Mouse (Mus musculus) CH12.LX (cell line): ENCODE measurements around the gene Car5b. TPM values are rescaled to one million over a fixed set of nuclear protein-coding genes. Genes with fewer than 3 reads are reported as not detected.

Experiments
- DNase-seq: peaks from one replicate; pipeline ENCODE4 v3.0.0-alpha.2; 2013; ENCODE audit errors: extremely low read depth
- H3K27ac ChIP-seq: 2 replicates; pipeline ENCODE4 v1.5.1; 2012; ENCODE audit warnings: low read depth, mild to moderate bottlenecking, control low read depth, moderate library complexity; ENCODE audit not compliant: insufficient read depth
- H3K27me3 ChIP-seq: replicated peaks from 2 replicates; pipeline ENCODE3; 2012; ENCODE audit warnings: inconsistent platforms
- H3K36me3 ChIP-seq, 2 experiments: replicated peaks in 1 of 2; 2 replicates each; pipeline versions ENCODE3 to v1.6.1; 2012; ENCODE audit warnings: inconsistent platforms in 1 of 2, low read length in 1 of 2, mild to moderate bottlenecking in 1 of 2, mixed read lengths in 1 of 2, moderate library complexity in 1 of 2; ENCODE audit not compliant: control insufficient read depth in 1 of 2, insufficient read depth in 1 of 2
- H3K4me1 ChIP-seq, 2 experiments: 2 replicates each; pipeline ENCODE4 v1.6.1; 2012; ENCODE audit warnings: inconsistent platforms in 1 of 2, moderate library complexity in 1 of 2; ENCODE audit not compliant: insufficient read depth in 2 of 2, control insufficient read depth in 1 of 2
- H3K4me2 ChIP-seq: 2 replicates; pipeline ENCODE4 v1.6.1; 2012; ENCODE audit warnings: low read depth, mild to moderate bottlenecking, control low read depth; ENCODE audit not compliant: poor library complexity, insufficient read depth, severe bottlenecking
- H3K4me3 ChIP-seq, 3 experiments: fragments of 150-350 bp in 1 of 3; sonication (generic) in 1 of 3; replicated peaks in 1 of 3; 2 replicates each; pipeline versions ENCODE3 to v1.5.1; 2011 to 2012; ENCODE audit warnings: low read depth in 2 of 3, low read length in 2 of 3, mild to moderate bottlenecking in 2 of 3, moderate library complexity in 2 of 3, control low read depth in 1 of 3, improper control_type of control experiment in 1 of 3, inconsistent platforms in 1 of 3, mixed read lengths in 1 of 3; ENCODE audit not compliant: poor library complexity in 1 of 3
- H3K79me2 ChIP-seq: replicated peaks from 2 replicates; pipeline ENCODE4 v1.6.1; 2012; ENCODE audit warnings: mild to moderate bottlenecking, moderate library complexity; ENCODE audit not compliant: control insufficient read depth, poor library complexity, insufficient read depth, severe bottlenecking; ENCODE audit errors: extremely low read depth
- H3K9ac ChIP-seq: 2 replicates; pipeline ENCODE4 v1.6.1; 2012; ENCODE audit warnings: low read depth, mild to moderate bottlenecking, control low read depth, moderate library complexity; ENCODE audit not compliant: insufficient read depth
- H3K9me3 ChIP-seq: replicated peaks from 2 replicates; pipeline ENCODE3; 2012; ENCODE audit warnings: low read length, inconsistent platforms, mixed read lengths
- CHD2 ChIP-seq: IDR thresholded peaks from 2 replicates; pipeline ENCODE4 v1.6.1; 2011; ENCODE audit warnings: low read length, improper control_type of control experiment
- ELF1 ChIP-seq: IDR thresholded peaks from 2 replicates; pipeline ENCODE4 v1.6.1; 2014; ENCODE audit warnings: low read depth, mild to moderate bottlenecking, inconsistent platforms, low read length, improper control_type of control experiment
- ETS1 ChIP-seq: conservative IDR thresholded peaks from 2 replicates; pipeline ENCODE4 v1.6.1; 2012; ENCODE audit warnings: low read depth, mild to moderate bottlenecking, inconsistent platforms, low read length, improper control_type of control experiment, moderate library complexity
- HCFC1 ChIP-seq: IDR thresholded peaks from 2 replicates; pipeline ENCODE4 v1.6.1; 2012; ENCODE audit warnings: low read depth, mild to moderate bottlenecking, inconsistent platforms, low read length, improper control_type of control experiment
- KAT2A ChIP-seq: IDR thresholded peaks from 2 replicates; pipeline ENCODE4 v1.6.1; 2012; ENCODE audit warnings: low read length, improper control_type of control experiment, inconsistent platforms; ENCODE audit not compliant: insufficient replicate concordance
- MAFK ChIP-seq: IDR thresholded peaks from 2 replicates; pipeline ENCODE4 v1.6.1; 2011; ENCODE audit warnings: low read length, improper control_type of control experiment; ENCODE audit not compliant: insufficient replicate concordance
- MAZ ChIP-seq: IDR thresholded peaks from 2 replicates; pipeline ENCODE4 v1.6.1; 2012; ENCODE audit warnings: low read depth, mild to moderate bottlenecking, inconsistent platforms, low read length, improper control_type of control experiment, moderate library complexity
- MEF2A ChIP-seq: IDR thresholded peaks from 2 replicates; pipeline ENCODE4 v1.6.1; 2014; ENCODE audit warnings: low read depth, mild to moderate bottlenecking, inconsistent platforms, low read length, improper control_type of control experiment, borderline replicate concordance
- NELFE ChIP-seq: IDR thresholded peaks from 2 replicates; pipeline ENCODE4 v1.6.1; 2011; ENCODE audit warnings: low read depth, low read length, improper control_type of control experiment
- NRF1 ChIP-seq: IDR thresholded peaks from 2 replicates; pipeline ENCODE4 v1.6.1; 2014; ENCODE audit warnings: low read depth, mild to moderate bottlenecking, inconsistent platforms, low read length, improper control_type of control experiment, moderate library complexity
- RAD21 ChIP-seq: IDR thresholded peaks from 2 replicates; pipeline ENCODE4 v1.6.1; 2011; ENCODE audit warnings: low read depth, mild to moderate bottlenecking, low read length, improper control_type of control experiment, moderate library complexity
- RCOR1 ChIP-seq: conservative IDR thresholded peaks from 2 replicates; pipeline ENCODE4 v1.6.1; 2012; ENCODE audit warnings: low read depth, mild to moderate bottlenecking, inconsistent platforms, low read length, improper control_type of control experiment
- SMC3 ChIP-seq: IDR thresholded peaks from 2 replicates; pipeline ENCODE4 v1.6.1; 2011; ENCODE audit warnings: low read depth, low read length, improper control_type of control experiment
- UBTF ChIP-seq: IDR thresholded peaks from 2 replicates; pipeline ENCODE4 v1.6.1; 2012; ENCODE audit warnings: low read depth, mild to moderate bottlenecking, inconsistent platforms, low read length, improper control_type of control experiment, moderate library complexity
- USF1 ChIP-seq: IDR thresholded peaks from 2 replicates; pipeline ENCODE4 v1.6.1; 2014; ENCODE audit warnings: low read depth, mild to moderate bottlenecking, inconsistent platforms, low read length, improper control_type of control experiment
- USF2 ChIP-seq: conservative IDR thresholded peaks from 2 replicates; pipeline ENCODE4 v1.6.1; 2011; ENCODE audit warnings: low read depth, low read length, improper control_type of control experiment
- ZC3H11A ChIP-seq: IDR thresholded peaks from 2 replicates; pipeline ENCODE4 v1.6.1; 2012; ENCODE audit warnings: low read depth, mild to moderate bottlenecking, inconsistent platforms, low read length, improper control_type of control experiment
- ZKSCAN1 ChIP-seq: IDR thresholded peaks from 2 replicates; pipeline ENCODE4 v1.6.1; 2012; ENCODE audit warnings: low read depth, inconsistent platforms, low read length, improper control_type of control experiment, borderline replicate concordance
- dilution Hi-C: fragments of 300-500 bp; cut with MboI; formaldehyde crosslinking; loops from 2 replicates; pipeline ENCODE4 v1.14.3; 2020; ENCODE audit warnings: low sequenced_read_pairs; ENCODE audit not compliant: extremely low pct_unique_long_range_greater_than_20kb, extremely low pct_ligation_motif_present
- in situ Hi-C: fragments of 300-500 bp; cut with MboI; formaldehyde crosslinking; loops from 3 replicates; pipeline ENCODE4 v1.14.3; 2019; ENCODE audit warnings: low sequenced_read_pairs, low pct_ligation_motif_present, low pct_unique_long_range_greater_than_20kb, mixed read lengths
- polyA plus RNA-seq: library from polyadenylated mRNA; unstranded; fragments of >175 nt; gene quantifications from 2 replicates; pipeline ENCODE4 v1.2.1, GENCODE M21; 2012; ENCODE audit warnings: low read depth; ENCODE audit not compliant: insufficient read length
- total RNA-seq, 2 experiments: library from RNA; depleted of rRNA; stranded (reverse); fragments of 300-350 nt in 1 of 2; fragments of >200 nt in 1 of 2; gene quantifications; 2 replicates each; pipeline ENCODE4 v1.2.3; 2012 to 2014

The Car5b gene
- total and polyA plus RNA-seq, 3 experiments, result 0.13 TPM; not detected in 2

- Histone ChIP-seq H3K27ac (no peak overlapping the region), H3K4me3 (no peak overlapping the region), H3K9me3 (no peaks in the 10 kb centered on the region), H3K36me3 (no peaks in the 10 kb centered on the region), H3K79me2 (no peaks in the 10 kb centered on the region), H3K4me2 (no peak overlapping the region), H3K27me3 (no peaks in the 10 kb centered on the region)
- dilution Hi-C loops (no loop called here), in situ Hi-C loops (no loop called here)
- TF ChIP-seq ZKSCAN1 (no peak), ZC3H11A (no peak), NRF1 (no peak), ETS1 (no peak), KAT2A (no peak), ELF1 (no peak), UBTF (no peak), MEF2A (no peak), CHD2 (no peak)
- TF ChIP-seq, all 38 proteins: peak for 0
- H3K9ac ChIP-seq, result no peak overlapping the region
- no peak for DNase-seq
- no peaks in the 10 kb centered on the region for H3K4me1 ChIP-seq
These were observed 31.3 kb upstream of the Car5b start for GRCm38 (mm10) chrX:164059070-164059469.

GRCm38 (mm10) chrX:164058523-164058922, 30.7 kb upstream of the Car5b start:
- no peak for DNase-seq
- Histone ChIP-seq H3K9me3 (no peaks in the 10 kb centered on the region), H3K36me3 (no peaks in the 10 kb centered on the region), H3K9ac (no peak overlapping the region), H3K79me2 (no peaks in the 10 kb centered on the region), H3K4me1 (no peaks in the 10 kb centered on the region), H3K4me2 (no peak overlapping the region), H3K27ac (no peak overlapping the region), H3K27me3 (no peaks in the 10 kb centered on the region), H3K4me3 (no peak overlapping the region)
- dilution Hi-C loops (no loop called here), in situ Hi-C loops (no loop called here)
- TF ChIP-seq RAD21, result no peak
- TF ChIP-seq RCOR1, result no peak
- no peak for TF ChIP-seq SMC3
- TF ChIP-seq NELFE, result no peak
- no peak for TF ChIP-seq MAFK
- TF ChIP-seq HCFC1, result no peak
- TF ChIP-seq MEF2A, result no peak
- TF ChIP-seq MAZ, result no peak
- no peak for TF ChIP-seq USF1
- no peak for TF ChIP-seq USF2
